Mouse (Mus musculus) kidney, adult 2 months (tissue): ENCODE results near the gene AI837181.

Source experiments
- CTCF ChIP-seq: fragments of 200-500 bp; conservative IDR thresholded peaks from 2 replicates; pipeline ENCODE4 v1.5.1; 2011; ENCODE audit warnings: low read depth, mild to moderate bottlenecking, control low read depth, low read length, moderate library complexity, mixed read lengths; ENCODE audit not compliant: insufficient read depth, insufficient read length
- POLR2A ChIP-seq: fragments of 200-500 bp; IDR thresholded peaks from one replicate; pipeline ENCODE4 v1.6.1; 2011; ENCODE audit warnings: low read depth, low read length, control low read depth

DNA sequence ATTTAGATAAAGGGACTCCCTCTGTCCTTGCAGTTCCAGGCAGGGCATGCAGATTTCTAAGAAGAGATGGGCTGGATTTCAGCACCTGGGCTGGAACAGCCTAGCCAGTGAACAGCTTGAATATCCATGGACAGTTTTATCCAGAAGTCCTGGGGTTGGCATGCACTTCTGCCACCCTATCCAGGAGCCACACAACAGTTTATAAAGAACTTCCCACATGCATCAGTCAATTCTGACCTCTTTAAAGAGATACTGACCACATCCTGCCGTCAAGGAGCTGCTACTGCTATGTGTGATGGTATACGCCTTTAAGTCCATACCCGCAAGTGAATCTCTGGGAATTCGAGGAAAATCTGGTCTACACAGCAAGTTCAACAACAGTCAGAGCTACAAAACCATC, 4.3 kb downstream of the AI837181 start:
- TF ChIP-seq CTCF (no peak), POLR2A (no peak)
